Mouse (Mus musculus) megakaryocyte progenitor cell, adult 5-6 weeks (primary cell): Measurements from ENCODE around the gene 4932414N04Rik. TPM values are rescaled to one million over a fixed set of nuclear protein-coding genes. Genes with fewer than 3 reads are reported as not detected.
"Not testable (repeated sequence)": the region's sequence is repeated elsewhere in the genome, so short reads cannot be mapped to it uniquely, and the experiment has no call there.

Experiments used
- ATAC-seq: replicated peaks from 2 replicates; pipeline ENCODE4 v1.8.0; 2016; ENCODE audit warnings: mild to moderate bottlenecking, moderate TSS enrichment, inconsistent platforms; ENCODE audit not compliant: poor library complexity
- total RNA-seq, 2 experiments: library from RNA; stranded (forward) in 1 of 2; stranded (reverse) in 1 of 2; fragments of 157-497, 149-512 nt in 1 of 2; fragments of 200-1000 nt in 1 of 2; gene quantifications; 2 replicates each; pipeline versions ENCODE4 v1.2.3 to v1.2.4; 2015 to 2017

4932414N04Rik gene
- not detected in 2 replicates for total RNA-seq (2015)
- total RNA-seq (2017) = not detected in 2 replicates

DNA sequence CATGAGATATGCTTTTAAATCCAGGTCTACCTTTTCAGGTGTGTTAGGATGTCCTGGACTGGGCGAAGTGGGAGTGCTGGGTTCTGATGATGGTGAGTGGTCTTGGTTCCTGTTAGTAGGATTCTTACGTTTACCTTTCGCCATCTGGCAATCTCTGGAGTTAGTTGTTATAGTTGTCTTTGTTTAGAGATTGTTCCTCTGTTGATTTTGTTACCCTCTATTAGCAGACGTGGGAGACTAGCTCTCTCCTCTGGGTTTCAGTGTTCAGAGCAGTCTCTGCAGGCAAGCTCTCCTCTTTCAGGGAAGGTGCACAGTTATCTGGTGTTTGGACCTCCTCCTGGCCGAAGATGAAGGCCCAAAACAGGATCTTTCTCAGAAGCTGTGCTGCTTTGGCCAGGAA is at the start of gene 4932414N04Rik:
Gene 4932414N04Rik, plus strand, starts transcription at position 301 of the 400 bp plus-strand sequence.
- ATAC-seq = not testable (repeated sequence)

DNA sequence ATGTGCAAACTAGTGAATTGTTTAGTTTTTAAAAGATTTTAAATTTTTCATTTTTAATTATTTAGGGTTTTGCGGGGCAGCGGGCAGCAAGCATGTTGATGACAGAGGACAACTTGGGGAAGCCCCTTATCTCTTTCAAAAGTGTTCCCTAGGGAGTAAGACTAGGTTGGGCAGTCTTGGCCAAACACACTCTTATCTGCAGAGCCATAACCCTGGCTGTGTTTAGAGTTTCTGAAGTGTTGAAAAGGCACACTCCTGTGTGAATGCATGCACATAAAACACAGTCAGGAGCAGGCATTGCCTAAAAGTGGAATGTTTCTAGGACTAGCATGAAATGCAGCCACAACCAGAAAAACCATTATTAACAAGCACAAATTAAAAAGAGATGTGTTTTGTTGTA is 75.9 kb downstream of the 4932414N04Rik start:
- ATAC-seq = no peak

DNA sequence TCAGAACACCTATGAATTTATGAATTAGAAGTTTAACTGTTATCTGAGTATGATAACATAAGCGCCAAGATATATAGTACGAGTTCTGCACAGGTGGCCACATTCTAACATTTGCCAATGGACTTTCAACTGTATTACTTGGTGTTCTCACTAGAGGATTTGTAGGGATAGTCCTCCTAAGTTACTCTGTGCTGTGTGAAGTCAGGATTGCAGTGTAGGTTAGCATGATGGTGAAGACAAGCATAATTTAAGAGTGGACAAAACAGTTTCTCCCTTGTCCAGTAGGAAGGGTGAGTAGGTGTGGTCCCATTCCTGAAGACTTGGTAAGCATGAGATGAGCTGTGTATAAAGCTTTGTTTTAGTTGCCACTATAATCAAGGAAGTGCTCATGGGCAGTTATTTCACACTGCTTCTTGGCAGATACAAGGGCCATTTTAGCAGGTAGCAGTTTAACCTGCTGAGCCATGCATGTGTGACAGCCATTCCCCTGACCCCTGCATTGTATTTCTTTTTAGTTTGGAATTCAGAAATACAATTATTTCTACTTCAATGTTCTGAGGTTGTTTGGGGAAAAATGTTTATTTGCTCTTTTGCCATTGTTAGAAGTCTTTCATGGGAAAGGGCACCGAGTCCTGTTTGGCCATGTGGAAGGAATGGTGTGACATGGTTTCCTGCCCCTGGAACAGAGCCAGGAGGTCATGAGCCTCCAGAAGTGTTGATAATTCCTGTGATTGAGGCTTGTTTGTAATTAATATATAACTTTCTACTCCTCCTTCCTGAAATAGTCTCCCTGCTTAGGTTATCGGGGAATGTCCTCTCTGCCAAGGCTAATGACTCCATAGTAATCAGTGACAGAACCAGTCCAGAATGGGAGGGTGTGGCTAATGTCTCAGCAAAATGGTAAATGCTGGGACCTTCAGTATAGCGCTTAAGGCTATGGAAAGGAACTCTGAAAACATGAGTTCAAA is 83.8 kb downstream of the 4932414N04Rik start:
- ATAC-seq = no peak

DNA sequence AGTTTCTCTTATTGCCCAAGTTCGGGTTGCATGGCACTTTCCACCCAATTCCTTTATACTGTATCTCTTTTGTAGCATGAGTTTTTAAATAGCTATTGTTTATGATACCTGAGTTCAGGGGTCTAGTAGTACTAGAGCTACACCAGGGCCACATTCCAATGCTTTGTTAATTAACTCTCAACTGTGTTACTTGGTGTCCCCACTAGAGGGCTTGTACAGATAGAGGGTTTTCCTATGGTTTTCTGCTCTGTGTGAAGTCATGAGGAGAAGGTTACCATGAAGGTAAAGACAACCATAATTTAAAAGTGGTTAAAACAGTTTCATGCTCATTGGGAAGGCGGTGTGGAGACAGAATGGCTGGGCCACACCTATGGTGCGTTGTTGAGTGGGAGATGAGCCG is 88.3 kb downstream of the 4932414N04Rik start:
- ATAC-seq = peak; percentile 68

DNA sequence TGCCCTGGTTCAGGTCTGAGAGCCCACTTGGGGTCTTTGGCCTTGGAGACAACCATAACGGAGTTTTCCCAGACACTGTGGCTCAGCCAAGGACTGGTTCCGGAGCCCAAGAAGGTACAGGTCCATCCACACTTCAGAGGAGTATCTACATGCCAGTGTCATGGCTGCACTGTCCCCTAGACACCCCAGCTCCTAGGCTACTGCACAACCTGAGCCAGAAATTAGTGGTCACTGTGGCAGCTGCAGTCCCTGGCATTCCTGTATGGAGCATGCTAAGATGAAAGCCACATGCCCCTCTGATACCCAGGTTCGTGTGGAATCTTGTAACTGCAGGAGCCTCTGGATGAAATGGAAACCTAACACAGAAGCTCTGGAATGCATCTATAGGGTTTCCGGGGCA is 99.9 kb downstream of the 4932414N04Rik start:
- ATAC-seq = no peak

DNA sequence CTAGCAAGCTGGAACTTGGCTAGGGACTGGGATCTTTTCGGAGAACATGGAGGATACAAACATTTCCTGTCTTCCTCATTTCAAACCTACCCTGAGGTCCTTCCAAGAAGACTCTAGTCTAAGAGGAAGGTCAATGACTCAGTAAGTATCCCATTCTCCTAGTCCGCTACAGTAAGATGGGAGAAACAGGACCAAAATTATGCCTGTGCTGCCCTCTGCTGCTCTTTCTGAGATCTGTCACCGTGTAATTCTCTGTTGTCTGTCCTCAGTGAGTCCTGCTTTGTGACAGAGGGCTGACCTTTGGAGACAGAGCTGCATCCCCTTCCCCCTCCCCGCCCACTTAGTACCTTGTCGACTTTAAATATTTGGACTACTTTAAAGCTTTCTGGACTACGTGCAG is 100.5 kb downstream of the 4932414N04Rik start:
- peak; percentile 58 for ATAC-seq

DNA sequence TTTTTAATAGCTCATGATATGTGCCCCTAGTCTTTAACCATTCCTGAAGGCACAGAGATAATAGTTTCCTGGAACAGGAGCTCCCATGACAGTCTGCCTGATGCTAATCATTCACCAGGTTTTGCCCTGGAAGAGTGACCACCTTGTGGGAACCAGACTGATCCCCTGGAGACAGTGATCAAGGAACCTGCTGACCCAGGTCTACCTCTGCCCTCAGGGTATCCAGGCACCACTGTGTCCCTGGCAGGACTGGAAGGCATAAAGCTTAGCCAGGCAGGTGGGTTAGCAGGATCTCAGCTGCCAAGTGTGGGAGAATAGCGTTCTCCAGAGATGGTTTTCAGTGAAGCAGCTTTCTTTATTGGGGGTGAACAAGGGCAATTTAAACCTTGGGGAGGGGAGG is 109.1 kb downstream of the 4932414N04Rik start:
- ATAC-seq = no peak

DNA sequence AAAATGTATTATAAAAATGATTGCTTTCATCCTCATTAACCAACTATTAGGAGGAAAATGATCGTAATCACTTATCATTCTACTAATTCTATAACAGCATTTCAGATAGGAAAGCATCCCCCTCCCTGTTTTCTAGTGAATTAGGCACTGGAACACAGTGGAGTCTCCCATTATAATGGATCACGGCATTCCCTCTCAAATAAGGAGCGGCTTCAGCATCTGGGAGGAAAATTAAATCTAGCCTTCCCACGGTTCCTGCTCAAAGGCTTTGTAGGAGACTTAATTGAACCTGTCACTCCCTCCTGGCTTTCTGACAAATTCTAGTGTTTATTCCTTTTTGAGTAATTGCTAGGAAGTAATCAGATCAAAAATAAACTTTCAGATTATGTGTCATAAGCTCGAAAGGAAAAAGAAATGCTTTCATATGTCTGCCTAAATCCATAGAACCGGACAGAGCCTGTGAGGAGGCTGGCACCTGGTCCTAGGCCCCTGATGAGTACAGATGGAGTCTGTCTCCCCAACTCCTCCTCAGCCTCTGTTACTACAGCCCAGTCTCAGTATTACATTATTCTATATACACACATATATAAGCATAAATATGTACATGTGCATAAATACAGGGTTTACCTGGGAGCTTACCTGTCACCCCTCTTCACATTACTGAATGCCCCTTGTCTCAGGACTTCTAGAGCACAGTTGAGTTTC is 111.1 kb downstream of the 4932414N04Rik start:
- no peak for ATAC-seq

DNA sequence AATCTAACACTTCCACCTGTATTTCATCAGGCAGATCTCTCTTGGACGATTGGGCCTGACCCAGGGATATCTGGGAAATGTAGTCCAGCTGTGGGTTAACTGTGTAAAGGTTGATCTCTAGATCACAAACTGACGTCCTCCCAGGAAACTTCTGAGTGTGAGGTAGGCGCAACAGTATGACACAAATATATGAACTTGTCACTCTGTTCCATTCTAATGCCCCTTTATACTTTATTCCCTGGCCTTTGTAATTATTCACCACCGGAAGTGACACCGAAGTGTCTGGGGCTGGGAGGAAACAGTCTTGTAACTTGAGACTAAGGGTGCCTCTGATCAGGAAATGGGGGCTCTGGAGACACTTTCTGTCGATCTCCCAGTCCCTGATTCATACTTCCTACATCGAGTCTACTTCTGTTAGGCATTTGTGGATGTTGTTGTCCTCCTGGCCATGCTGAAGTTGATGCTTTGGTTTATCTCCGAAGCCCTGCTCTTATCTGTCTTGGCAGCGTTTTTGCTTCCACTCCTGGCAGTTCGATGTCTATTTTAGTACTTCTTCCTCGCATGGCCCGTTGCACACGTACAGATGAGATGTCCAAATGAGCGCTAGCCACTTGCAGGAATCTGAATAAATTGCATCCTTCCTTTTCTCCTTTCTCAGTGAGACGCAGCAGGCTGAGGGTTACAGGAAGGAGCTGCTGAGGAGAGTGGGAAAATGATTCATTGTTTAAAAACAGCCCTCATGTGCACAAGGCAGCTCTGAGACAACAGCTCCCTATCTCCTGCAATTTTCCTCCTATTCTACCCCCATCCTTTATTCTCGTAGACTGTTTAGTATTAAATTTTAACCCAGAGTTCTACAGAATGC is 126.2 kb downstream of the 4932414N04Rik start:
- ATAC-seq = peak; percentile 68

DNA sequence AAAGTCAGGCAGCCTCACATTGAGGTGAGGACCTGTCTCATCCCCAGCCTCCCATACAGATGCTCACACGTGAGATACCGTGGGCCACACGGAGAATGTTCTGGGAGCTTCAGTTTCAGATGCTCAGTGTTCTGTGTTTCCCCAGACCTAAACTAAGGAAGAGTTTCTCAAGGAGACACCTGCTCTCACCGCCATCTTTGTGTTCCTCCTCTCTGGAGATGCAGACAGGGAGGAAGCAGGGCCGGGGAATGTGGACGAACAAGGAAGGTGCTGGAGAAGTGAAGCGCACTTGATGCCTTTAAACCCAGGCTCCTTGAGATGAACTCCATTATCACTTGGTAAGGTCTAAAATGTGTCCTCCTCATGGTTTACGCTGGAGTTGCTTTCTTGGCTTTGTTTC is 127.4 kb downstream of the 4932414N04Rik start:
- not testable (repeated sequence) for ATAC-seq

DNA sequence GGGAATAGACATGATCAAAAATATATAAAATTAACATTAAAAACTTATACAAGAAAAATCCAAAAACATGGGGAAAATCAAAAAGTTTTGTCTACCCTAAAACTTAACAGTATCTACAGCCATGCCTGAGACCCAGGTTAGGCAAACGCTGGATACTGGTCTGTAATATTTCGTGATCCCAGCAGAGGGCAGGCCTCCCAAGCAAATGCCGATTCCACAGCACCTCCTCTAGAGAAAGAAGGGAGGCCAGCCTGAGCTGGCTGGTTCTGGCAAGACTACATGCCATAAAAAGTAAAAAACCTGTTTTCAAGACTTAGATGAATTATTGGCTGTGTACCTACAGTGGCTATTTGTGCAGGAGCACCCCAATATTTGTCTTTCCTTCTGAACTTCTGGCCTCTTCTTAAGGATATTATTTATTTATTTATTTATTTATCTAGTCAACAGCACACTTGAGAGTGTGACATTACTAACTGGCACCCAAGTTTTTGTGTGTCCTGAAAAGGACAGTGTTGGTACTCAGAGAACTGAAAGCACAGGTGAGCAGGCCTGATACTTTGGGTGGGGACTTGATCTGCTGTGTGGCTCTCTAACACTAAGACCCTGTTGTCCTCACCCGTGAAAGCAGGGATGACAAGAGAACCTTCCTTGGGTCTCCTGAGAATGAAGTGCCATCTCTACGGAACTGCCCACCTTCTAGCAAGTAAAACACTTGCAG is 128.6 kb downstream of the 4932414N04Rik start:
- peak; percentile 94 for ATAC-seq

DNA sequence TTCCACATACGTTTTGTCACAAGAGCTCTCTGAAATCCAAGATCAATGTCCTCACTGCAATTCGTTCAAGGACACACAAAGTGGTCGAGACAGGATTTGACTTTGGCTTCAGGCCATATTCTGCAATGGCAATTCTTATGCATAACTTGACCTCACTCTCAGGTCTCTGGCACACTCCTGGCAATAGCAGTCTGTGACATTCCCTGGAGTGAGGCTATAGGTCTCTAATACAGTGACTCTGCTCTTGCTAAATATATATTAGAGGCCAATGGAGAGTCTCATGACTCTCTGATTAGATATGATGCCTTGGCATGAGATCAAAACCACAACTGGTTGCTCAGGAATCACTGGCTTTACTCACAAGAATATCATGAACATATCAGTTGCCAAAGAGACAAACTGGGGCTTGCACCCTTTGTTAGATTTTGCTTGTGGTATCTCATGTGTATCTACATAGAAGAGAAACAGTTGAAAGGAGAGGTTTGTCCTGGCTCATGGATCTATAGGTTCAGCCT is 130.9 kb downstream of the 4932414N04Rik start:
- no peak for ATAC-seq

DNA sequence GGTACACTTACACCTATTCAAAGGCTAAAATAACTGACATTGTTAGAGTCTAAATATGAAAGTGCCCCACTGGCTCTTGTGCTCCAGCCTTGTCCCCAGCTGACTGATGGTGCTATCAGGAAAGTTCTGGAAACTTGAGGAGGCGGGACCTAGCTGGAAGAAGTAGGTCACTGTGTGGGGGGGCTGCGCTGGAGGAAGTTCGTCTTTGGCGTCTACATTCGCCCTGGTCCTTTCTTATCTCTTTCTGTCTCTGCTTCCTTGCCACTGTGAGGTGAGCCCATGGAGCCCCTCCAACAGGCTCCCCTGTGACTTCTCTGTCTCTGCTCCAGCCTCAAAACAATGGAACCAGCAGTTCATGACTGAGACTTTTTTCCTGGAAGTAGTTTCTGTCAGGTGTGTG is 136.0 kb downstream of the 4932414N04Rik start:
- ATAC-seq = 0 out of 2 replicates have a peak, but pooled peaks have one; percentile 10

DNA sequence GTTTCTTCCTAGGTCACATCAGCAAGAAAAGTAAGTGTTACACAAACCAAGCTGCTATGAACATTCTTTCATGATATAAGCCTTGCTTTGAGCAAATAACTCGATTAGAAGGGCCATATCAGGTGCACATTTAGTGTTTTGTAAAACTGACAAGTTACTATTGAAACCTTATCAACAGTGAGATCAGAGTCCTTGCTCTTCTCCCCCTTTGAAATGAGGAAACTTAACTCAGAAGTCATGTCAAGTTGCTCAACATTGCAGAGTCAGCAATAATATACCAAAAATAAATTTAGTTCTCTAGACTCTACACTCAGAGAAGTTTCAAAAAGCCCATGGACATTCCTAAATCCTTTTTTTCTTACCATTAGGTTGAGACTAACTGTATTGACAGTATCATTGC is 137.2 kb downstream of the 4932414N04Rik start:
- peak; percentile 38; the same call in 1 of the 2 replicates for ATAC-seq

DNA sequence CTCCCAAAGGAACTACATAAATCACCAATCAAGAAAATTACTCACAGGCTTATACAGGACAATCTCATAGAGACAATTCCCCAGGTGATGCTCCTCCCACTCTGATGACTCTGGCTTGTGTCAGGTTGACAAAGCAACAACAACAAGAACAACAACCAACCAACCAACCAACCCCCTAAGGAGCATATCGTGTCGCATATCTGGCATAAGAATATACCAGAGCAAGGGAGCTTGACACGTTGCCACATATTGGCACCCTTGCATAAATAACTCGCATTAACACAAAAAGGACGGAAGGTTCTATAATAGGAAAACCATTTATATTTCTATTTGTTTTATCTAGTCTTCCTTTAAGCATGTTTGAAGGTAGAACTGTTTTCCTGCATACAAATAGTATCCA is 137.9 kb downstream of the 4932414N04Rik start:
- no peak for ATAC-seq

DNA sequence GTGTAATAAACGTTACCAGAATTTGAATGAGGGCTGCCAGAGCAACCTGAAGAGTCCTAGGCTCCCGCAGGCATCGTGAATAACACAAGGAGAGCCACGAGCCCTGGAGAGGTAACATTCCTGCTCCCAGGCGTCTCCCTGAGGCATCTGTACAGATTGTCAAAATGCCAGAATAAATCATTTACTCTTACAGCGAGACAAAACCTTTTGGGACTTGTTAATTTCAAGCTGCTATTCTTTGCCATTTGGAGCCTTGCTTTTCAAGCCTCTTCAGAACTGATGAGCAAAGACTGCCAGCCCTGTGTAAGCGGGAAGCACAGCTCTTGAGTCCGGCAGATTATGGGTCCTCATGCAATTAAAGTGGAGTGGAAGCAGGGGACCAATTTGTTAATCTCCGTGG is 138.3 kb downstream of the 4932414N04Rik start:
- no peak for ATAC-seq

DNA sequence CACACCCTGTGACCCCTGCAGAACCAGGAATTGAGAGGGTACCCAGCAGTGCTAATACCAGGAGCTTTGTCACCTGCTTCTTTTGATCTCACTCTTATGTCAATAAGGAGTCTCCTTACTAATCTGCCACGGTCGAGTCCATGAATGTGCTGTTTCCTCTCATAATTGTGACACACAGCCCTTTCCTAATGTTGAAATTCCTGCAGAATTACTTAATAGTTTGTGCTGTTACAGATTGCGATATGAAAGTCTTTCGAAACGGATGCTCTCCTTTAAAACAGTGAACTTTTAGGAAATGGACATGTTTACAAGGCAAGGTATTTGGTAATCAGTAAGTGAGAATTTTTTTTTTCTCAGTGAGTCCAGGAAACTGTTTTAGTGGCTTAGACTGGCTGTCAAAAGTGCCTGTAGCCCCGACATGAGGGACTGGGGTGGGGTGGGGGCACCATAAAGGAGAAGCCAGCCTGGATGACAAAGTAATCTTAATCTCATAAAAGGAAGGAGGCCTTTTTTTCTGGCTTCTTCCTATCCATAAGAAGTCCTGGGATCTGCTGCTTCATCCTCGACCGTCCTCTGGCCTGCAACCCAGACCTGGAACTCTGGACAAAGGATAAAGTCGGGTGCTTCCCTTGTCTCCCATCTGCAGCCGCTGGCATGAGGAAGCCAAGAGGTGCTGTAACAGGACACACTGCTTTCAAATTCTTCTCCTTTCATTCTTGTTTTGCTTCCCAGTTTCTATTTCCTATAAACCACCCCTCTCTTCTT is 139.9 kb downstream of the 4932414N04Rik start:
- ATAC-seq = peak; percentile 85

DNA sequence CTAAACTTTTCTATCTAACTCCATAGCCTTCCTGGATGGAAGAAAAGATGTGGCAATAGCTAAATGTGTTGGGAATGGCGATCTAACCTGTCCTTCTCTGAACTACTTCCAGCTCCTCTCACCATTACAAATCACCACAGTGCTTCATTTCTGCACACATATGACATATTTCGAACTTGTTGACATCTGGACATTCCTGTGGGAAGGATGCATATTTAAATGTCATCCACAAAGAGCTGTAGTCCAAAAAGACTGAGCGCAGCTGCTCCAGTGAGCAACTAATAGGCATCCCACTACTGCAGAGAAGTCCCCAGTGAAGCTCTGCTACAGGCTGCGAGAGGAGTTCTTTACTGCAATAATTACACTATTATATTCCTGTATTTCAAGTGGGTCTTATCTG is 140.8 kb downstream of the 4932414N04Rik start:
- no peak for ATAC-seq
